Mouse (Mus musculus) ES-E14 (cell line): ENCODE results near the gene Gdf9. TPM values are rescaled to one million over a fixed set of nuclear protein-coding genes. Genes with fewer than 3 reads are reported as not detected.

Experiments used
- DNase-seq: peaks from one replicate; pipeline ENCODE4 v3.0.0-alpha.2; 2013; ENCODE audit warnings: low read depth, low spot score
- H3K27ac ChIP-seq: 2 replicates; pipeline ENCODE4 v1.5.1; 2012; ENCODE audit warnings: low read depth, mild to moderate bottlenecking, low read length, moderate library complexity, mixed read lengths; ENCODE audit not compliant: poor library complexity, insufficient read depth, severe bottlenecking
- H3K36me3 ChIP-seq: 2 replicates; pipeline ENCODE4 v1.6.1; 2012; ENCODE audit warnings: mild to moderate bottlenecking, low read length, moderate library complexity, mixed read lengths; ENCODE audit not compliant: control insufficient read depth, poor library complexity, insufficient read depth, severe bottlenecking
- H3K4me1 ChIP-seq, 2 experiments: fragments of 150-350 bp in 1 of 2; sonication (generic) in 1 of 2; 2 replicates each; pipeline ENCODE4 v1.6.1; 2012; ENCODE audit warnings: low read length in 2 of 2, mild to moderate bottlenecking in 1 of 2, mixed read lengths in 1 of 2; ENCODE audit not compliant: control insufficient read depth in 2 of 2, insufficient read depth in 2 of 2, poor library complexity in 1 of 2
- H3K4me3 ChIP-seq, 2 experiments: fragments of 150-350 bp in 1 of 2; sonication (generic) in 1 of 2; 2 replicates each; pipeline ENCODE4 v1.5.1; 2012; ENCODE audit warnings: low read length in 2 of 2, low read depth in 1 of 2, mild to moderate bottlenecking in 1 of 2, mixed read lengths in 1 of 2; ENCODE audit not compliant: insufficient read depth in 1 of 2, poor library complexity in 1 of 2, severe bottlenecking in 1 of 2
- H3K9ac ChIP-seq: 2 replicates; pipeline ENCODE4 v1.6.1; 2012; ENCODE audit warnings: low read depth, mild to moderate bottlenecking, low read length, mixed read lengths; ENCODE audit not compliant: poor library complexity, insufficient read depth, severe bottlenecking
- H3K9me3 ChIP-seq: fragments of 150-350 bp; sonication (generic); 2 replicates; pipeline ENCODE4 v1.6.1; 2012; ENCODE audit warnings: low read depth, mild to moderate bottlenecking, low read length; ENCODE audit not compliant: control insufficient read depth, insufficient read depth
- CHD2 ChIP-seq: IDR thresholded peaks from 2 replicates; pipeline ENCODE4 v1.6.1; 2014; ENCODE audit warnings: mild to moderate bottlenecking, low read depth, low read length, inconsistent platforms
- HCFC1 ChIP-seq: IDR thresholded peaks from 2 replicates; pipeline ENCODE4 v1.6.1; 2012; ENCODE audit warnings: low read length, inconsistent platforms, borderline replicate concordance; ENCODE audit not compliant: insufficient read depth
- MAFK ChIP-seq: IDR thresholded peaks from 2 replicates; pipeline ENCODE4 v1.6.1; 2014; ENCODE audit warnings: mild to moderate bottlenecking, low read depth, low read length, inconsistent platforms; ENCODE audit not compliant: insufficient read depth
- ZC3H11A ChIP-seq: IDR thresholded peaks from 2 replicates; pipeline ENCODE4 v1.6.1; 2012; ENCODE audit warnings: low read depth, mild to moderate bottlenecking, inconsistent platforms, low read length, borderline replicate concordance
- ZNF384 ChIP-seq: IDR thresholded peaks from 2 replicates; pipeline ENCODE4 v1.6.1; 2012; ENCODE audit warnings: low read depth, low read length, inconsistent platforms
- in situ Hi-C, 2 experiments: fragments of 600-800 bp; cut with MboI; formaldehyde crosslinking; loops; one replicate each; pipeline ENCODE4 v1.15.1; 2025; ENCODE audit warnings: low sequenced_read_pairs in 2 of 2, inconsistent platforms in 1 of 2; ENCODE audit not compliant: unreplicated experiment in 2 of 2
- total RNA-seq: library from RNA; depleted of rRNA; stranded (reverse); fragments of 300-350 nt; gene quantifications from 2 replicates; pipeline ENCODE4 v1.2.3, GENCODE M21; 2012

Gdf9 gene
- total RNA-seq, 1 experiment: 0.45 TPM

GRCm38 (mm10) chr11:53475620-53476019 lies 44.8 kb downstream of the Gdf9 start:
- in situ Hi-C loops: no loop called here
- Histone ChIP-seq H3K4me1 (peaks cover 0 to 2% of the 10 kb centered on the region in 2 experiments; a peak in 1 of 4 replicates), H3K9me3 (no peaks in the 10 kb centered on the region), H3K4me3 (no peak overlapping the region), H3K9ac (no peak overlapping the region), H3K36me3 (no peaks in the 10 kb centered on the region), H3K27ac (no peak overlapping the region)
- TF ChIP-seq CHD2 (no peak), MAFK (no peak), ZNF384 (no peak), ZC3H11A (no peak), HCFC1 (no peak)
- no peak for DNase-seq

DNA sequence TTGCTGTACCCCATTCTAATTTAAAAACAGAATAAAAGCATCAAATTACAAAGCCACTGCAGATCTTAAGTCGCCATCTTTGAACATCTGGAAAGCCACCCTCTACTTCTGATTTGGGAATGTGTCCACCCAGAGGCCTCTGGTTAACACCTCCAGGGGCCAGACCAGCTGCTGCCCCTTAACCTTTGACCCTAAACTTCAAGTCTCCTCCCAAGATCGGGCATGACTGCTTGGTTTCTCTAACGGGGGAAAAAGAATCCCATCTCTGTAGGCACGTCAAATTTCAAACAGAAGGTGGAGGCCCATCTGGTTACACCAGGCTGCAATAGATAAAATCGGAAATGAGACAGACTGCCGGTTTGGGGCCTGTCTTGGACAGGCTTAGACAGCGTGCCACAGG lies 47.0 kb downstream of the Gdf9 start:
- no peak for DNase-seq
- Histone ChIP-seq H3K9ac (no peak overlapping the region), H3K4me3 (no peak overlapping the region)

GRCm38 (mm10) chr11:53478383-53479170 lies 47.8 kb downstream of the Gdf9 start:
- DNase-seq: no peak
- TF ChIP-seq MAFK: no peak
- TF ChIP-seq ZNF384: no peak
- no peak for TF ChIP-seq ZC3H11A
- no peak for TF ChIP-seq CHD2
- no peak for TF ChIP-seq HCFC1
- H3K36me3 ChIP-seq: no peaks in the 10 kb centered on the region
- peaks cover 0 to 2% of the 10 kb centered on the region in 2 experiments; a peak in 1 of 4 replicates for H3K4me1 ChIP-seq
- H3K4me3 ChIP-seq: peak overlapping the region; percentile 61 to 67
- in situ Hi-C loops: no loop called here
- no peak overlapping the region for H3K27ac ChIP-seq
- peak overlapping the region; percentile 15; the same call in 1 of the 2 replicates for H3K9ac ChIP-seq
- no peaks in the 10 kb centered on the region for H3K9me3 ChIP-seq

More for the DNA sequence above, 47.0 kb downstream of the Gdf9 start:
- in situ Hi-C loops: no loop called here
- TF ChIP-seq MAFK (no peak), ZC3H11A (no peak), CHD2 (no peak)
- no peaks in the 10 kb centered on the region for H3K9me3 ChIP-seq
- peaks cover 0 to 2% of the 10 kb centered on the region in 2 experiments; a peak in 1 of 4 replicates for H3K4me1 ChIP-seq
- H3K36me3 ChIP-seq: no peaks in the 10 kb centered on the region
- no peak overlapping the region for H3K27ac ChIP-seq

DNA sequence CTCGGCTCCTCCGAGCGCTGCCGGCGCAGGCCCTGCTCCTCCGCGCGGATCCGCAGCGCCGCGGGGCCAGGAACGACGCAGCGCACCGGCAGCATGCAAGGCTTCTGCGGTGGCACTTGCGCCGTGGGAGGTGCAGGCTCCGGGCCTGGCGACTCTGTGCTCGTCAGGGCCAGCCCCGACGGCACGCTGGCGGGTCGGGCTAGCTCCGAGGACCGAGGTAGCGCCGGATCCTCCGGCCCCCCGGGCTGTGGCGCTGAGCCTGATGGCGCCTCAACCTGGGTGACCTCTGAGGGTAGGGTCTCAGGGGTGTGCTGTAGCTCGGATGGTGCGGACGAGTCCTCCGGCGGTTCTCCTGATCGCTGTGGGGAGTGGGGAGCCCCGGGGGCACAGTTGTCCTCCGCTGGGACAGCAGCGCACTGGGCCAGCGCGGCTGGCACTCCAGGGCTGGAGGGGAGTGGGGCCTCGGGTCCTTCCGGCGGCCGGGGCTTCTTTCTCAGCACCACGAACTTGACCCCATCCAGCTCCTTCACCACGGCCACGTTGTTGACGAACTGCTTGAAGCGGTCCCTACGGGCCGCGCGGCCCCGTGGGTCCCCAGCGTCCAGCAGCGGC lies 48.5 kb downstream of the Gdf9 start:
- Histone ChIP-seq H3K9me3 (no peaks in the 10 kb centered on the region), H3K4me3 (peak overlapping the region; percentile 61 to 67), H3K36me3 (no peaks in the 10 kb centered on the region), H3K27ac (no peak overlapping the region), H3K4me1 (peaks cover 0 to 2% of the 10 kb centered on the region in 2 experiments; a peak in 1 of 4 replicates), H3K9ac (peak overlapping the region; percentile 15; the same call in 1 of the 2 replicates)
- TF ChIP-seq ZNF384 (no peak), ZC3H11A (no peak), MAFK (no peak), CHD2 (no peak), HCFC1 (no peak)
- in situ Hi-C loops: no loop called here
- no peak for DNase-seq
